Mouse (Mus musculus): ENCODE measurements around the gene Ncor2. TPM values are rescaled to one million over a fixed set of nuclear protein-coding genes. Genes with fewer than 3 reads are reported as not detected.

Gene Ncor2
- polyA plus RNA-seq, 1 experiment from 2014 or later: 17.6 TPM

GRCm38 (mm10) chr5:125107011-125107651 is 71.9 kb downstream of the Ncor2 start:
- no peaks in the 10 kb centered on the region for H3K9me3 ChIP-seq (replicated peaks; ENCODE audit: control insufficient read depth, low read length)
- no peak overlapping the region for H3K4me2 ChIP-seq (ENCODE audit: low read depth, low read length)
- H3K36me3 ChIP-seq (ENCODE audit: control insufficient read depth, insufficient read depth): peaks cover 18% of the 10 kb centered on the region
- WGBS: 63% methylated on average over 11 of the region's 11 CpGs
- no peak overlapping the region for H3K4me3 ChIP-seq (ENCODE audit: low read length)
- ATAC-seq (replicated peaks; ENCODE audit: extremely low read depth, insufficient read depth, low FRiP score): no peak
- peaks cover 35% of the 10 kb centered on the region for H3K4me1 ChIP-seq (ENCODE audit: control insufficient read depth, insufficient read depth, low read length)
- H3K9ac ChIP-seq (ENCODE audit: low read length): no peak overlapping the region
- H3K27ac ChIP-seq (ENCODE audit: low read length): no peak overlapping the region
- no peaks in the 10 kb centered on the region for H3K27me3 ChIP-seq (ENCODE audit: control insufficient read depth, insufficient read depth, low read length)

DNA sequence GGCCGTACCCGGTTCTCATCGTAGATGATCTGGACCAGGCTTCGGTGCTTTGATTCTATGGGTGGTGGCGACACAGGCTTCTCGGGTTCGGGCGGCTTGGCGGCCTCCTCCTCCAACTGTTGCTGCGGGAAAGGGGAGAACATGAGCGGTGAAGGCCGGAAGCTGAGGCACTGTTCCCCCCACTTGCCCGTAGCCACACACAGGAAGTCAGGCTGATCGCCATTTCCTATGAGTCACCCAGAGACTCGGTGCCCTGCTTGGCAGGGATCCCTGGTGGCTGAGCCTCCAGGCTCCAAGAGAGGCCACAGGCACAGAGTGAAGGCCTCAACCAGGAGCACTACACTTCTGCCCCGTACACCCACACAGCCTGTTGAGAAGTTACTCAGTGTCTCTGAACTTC is 72.8 kb downstream of the Ncor2 start:
- Histone ChIP-seq H3K36me3 (ENCODE audit: control insufficient read depth, insufficient read depth) (peaks cover 26% of the 10 kb centered on the region), H3K4me1 (ENCODE audit: control insufficient read depth, insufficient read depth, low read length) (peaks cover 30% of the 10 kb centered on the region), H3K9me3 (replicated peaks; ENCODE audit: control insufficient read depth, low read length) (peaks cover 3% of the 10 kb centered on the region; the same call in 1 of the 2 replicates), H3K4me3 (ENCODE audit: low read length) (no peak overlapping the region), H3K27me3 (ENCODE audit: control insufficient read depth, insufficient read depth, low read length) (no peaks in the 10 kb centered on the region), H3K9ac (ENCODE audit: low read length) (no peak overlapping the region), H3K4me2 (ENCODE audit: low read depth, low read length) (no peak overlapping the region), H3K27ac (ENCODE audit: low read length) (no peak overlapping the region)
- ATAC-seq (replicated peaks; ENCODE audit: extremely low read depth, insufficient read depth, low FRiP score): no peak
- WGBS: 65% methylated on average over 16 of the region's 16 CpGs

- no peak for ATAC-seq (replicated peaks; ENCODE audit: extremely low read depth, insufficient read depth, low FRiP score)
- Histone ChIP-seq H3K9ac (ENCODE audit: low read length) (no peak overlapping the region), H3K27ac (ENCODE audit: low read length) (no peak overlapping the region), H3K27me3 (ENCODE audit: control insufficient read depth, insufficient read depth, low read length) (no peaks in the 10 kb centered on the region), H3K9me3 (replicated peaks; ENCODE audit: control insufficient read depth, low read length) (peaks cover 3% of the 10 kb centered on the region; the same call in 1 of the 2 replicates), H3K4me2 (ENCODE audit: low read depth, low read length) (no peak overlapping the region), H3K4me1 (ENCODE audit: control insufficient read depth, insufficient read depth, low read length) (peaks cover 28% of the 10 kb centered on the region), H3K4me3 (ENCODE audit: low read length) (no peak overlapping the region), H3K36me3 (ENCODE audit: control insufficient read depth, insufficient read depth) (peaks cover 29% of the 10 kb centered on the region)
- WGBS: 60% methylated on average over 6 of the region's 6 CpGs
These were observed 74.2 kb downstream of the Ncor2 start for GRCm38 (mm10) chr5:125104841-125105240.

- Histone ChIP-seq H3K27me3 (ENCODE audit: control insufficient read depth, insufficient read depth, low read length) (no peaks in the 10 kb centered on the region), H3K36me3 (ENCODE audit: control insufficient read depth, insufficient read depth) (peaks cover 23% of the 10 kb centered on the region), H3K4me1 (ENCODE audit: control insufficient read depth, insufficient read depth, low read length) (peaks cover 28% of the 10 kb centered on the region), H3K9me3 (replicated peaks; ENCODE audit: control insufficient read depth, low read length) (peaks cover 3% of the 10 kb centered on the region; the same call in 1 of the 2 replicates), H3K4me2 (ENCODE audit: low read depth, low read length) (no peak overlapping the region), H3K9ac (ENCODE audit: low read length) (no peak overlapping the region), H3K4me3 (ENCODE audit: low read length) (no peak overlapping the region), H3K27ac (ENCODE audit: low read length) (no peak overlapping the region)
- no peak for ATAC-seq (replicated peaks; ENCODE audit: extremely low read depth, insufficient read depth, low FRiP score)
- 27% methylated on average over 6 of the region's 6 CpGs for WGBS
These were observed 75.6 kb downstream of the Ncor2 start for GRCm38 (mm10) chr5:125103396-125103795.

GRCm38 (mm10) chr5:125102907-125103306 is 76.1 kb downstream of the Ncor2 start:
- Histone ChIP-seq H3K4me3 (ENCODE audit: low read length) (no peak overlapping the region), H3K27me3 (ENCODE audit: control insufficient read depth, insufficient read depth, low read length) (no peaks in the 10 kb centered on the region), H3K36me3 (ENCODE audit: control insufficient read depth, insufficient read depth) (peaks cover 19% of the 10 kb centered on the region), H3K4me1 (ENCODE audit: control insufficient read depth, insufficient read depth, low read length) (peaks cover 28% of the 10 kb centered on the region), H3K4me2 (ENCODE audit: low read depth, low read length) (no peak overlapping the region), H3K9ac (ENCODE audit: low read length) (no peak overlapping the region), H3K9me3 (replicated peaks; ENCODE audit: control insufficient read depth, low read length) (peaks cover 3% of the 10 kb centered on the region; the same call in 1 of the 2 replicates), H3K27ac (ENCODE audit: low read length) (0 out of 2 replicates have a peak overlapping the region, but pooled peaks have one; percentile 15)
- no peak for ATAC-seq (replicated peaks; ENCODE audit: extremely low read depth, insufficient read depth, low FRiP score)
- 36% methylated on average over 7 of the region's 7 CpGs for WGBS

- peaks cover 26% of the 10 kb centered on the region for H3K4me1 ChIP-seq (ENCODE audit: control insufficient read depth, insufficient read depth, low read length)
- H3K36me3 ChIP-seq (ENCODE audit: control insufficient read depth, insufficient read depth): peaks cover 21% of the 10 kb centered on the region
- no peak overlapping the region for H3K9ac ChIP-seq (ENCODE audit: low read length)
- no peak overlapping the region for H3K27ac ChIP-seq (ENCODE audit: low read length)
- no peak overlapping the region for H3K4me2 ChIP-seq (ENCODE audit: low read depth, low read length)
- no peaks in the 10 kb centered on the region for H3K27me3 ChIP-seq (ENCODE audit: control insufficient read depth, insufficient read depth, low read length)
- 36% methylated on average over 8 of the region's 8 CpGs for WGBS
- no peak overlapping the region for H3K4me3 ChIP-seq (ENCODE audit: low read length)
- H3K9me3 ChIP-seq (replicated peaks; ENCODE audit: control insufficient read depth, low read length): peaks cover 3% of the 10 kb centered on the region; the same call in 1 of the 2 replicates
- no peak for ATAC-seq (replicated peaks; ENCODE audit: extremely low read depth, insufficient read depth, low FRiP score)
These were observed 76.7 kb downstream of the Ncor2 start for GRCm38 (mm10) chr5:125102352-125102751.

DNA sequence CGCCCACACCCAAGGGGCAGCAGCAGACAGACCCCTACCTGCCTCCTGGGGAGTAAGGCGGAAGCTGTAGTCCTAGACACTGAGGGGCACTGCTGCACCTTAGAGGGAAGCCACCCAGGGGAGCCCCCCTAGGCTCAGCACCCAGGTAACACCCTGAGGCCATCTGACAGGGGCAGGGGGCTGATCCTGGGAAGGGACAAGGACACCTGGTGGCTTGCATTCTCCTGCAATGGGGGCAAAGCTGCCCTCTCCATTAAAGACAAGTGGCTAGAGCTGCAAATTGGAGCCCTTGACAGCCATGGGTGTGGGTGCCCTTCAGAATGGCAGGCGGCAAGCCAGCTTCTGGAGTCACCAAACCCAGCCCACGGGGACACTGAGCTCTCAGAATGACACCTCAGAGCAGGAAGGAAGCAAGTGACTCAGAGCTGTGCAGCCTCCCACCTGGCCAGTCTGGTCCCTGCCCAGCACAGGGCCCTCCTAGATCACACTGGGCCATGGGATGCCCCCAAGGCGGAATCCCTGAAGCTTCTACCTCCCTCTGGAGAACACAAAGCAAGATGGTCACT is 79.2 kb downstream of the Ncor2 start:
- Histone ChIP-seq H3K4me3 (ENCODE audit: low read length) (no peak overlapping the region), H3K9ac (ENCODE audit: low read length) (no peak overlapping the region), H3K27ac (ENCODE audit: low read length) (no peak overlapping the region), H3K9me3 (replicated peaks; ENCODE audit: control insufficient read depth, low read length) (peaks cover 3% of the 10 kb centered on the region; the same call in 1 of the 2 replicates), H3K4me1 (ENCODE audit: control insufficient read depth, insufficient read depth, low read length) (peaks cover 33% of the 10 kb centered on the region), H3K36me3 (ENCODE audit: control insufficient read depth, insufficient read depth) (peaks cover 25% of the 10 kb centered on the region), H3K27me3 (ENCODE audit: control insufficient read depth, insufficient read depth, low read length) (no peaks in the 10 kb centered on the region), H3K4me2 (ENCODE audit: low read depth, low read length) (no peak overlapping the region)
- WGBS: 77% methylated on average over 5 of the region's 5 CpGs
- no peak for ATAC-seq (replicated peaks; ENCODE audit: extremely low read depth, insufficient read depth, low FRiP score)

GRCm38 (mm10) chr5:125098692-125099091 is 80.3 kb downstream of the Ncor2 start:
- WGBS: 92% methylated on average over 9 of the region's 9 CpGs
- no peaks in the 10 kb centered on the region for H3K27me3 ChIP-seq (ENCODE audit: control insufficient read depth, insufficient read depth, low read length)
- ATAC-seq (replicated peaks; ENCODE audit: extremely low read depth, insufficient read depth, low FRiP score): no peak
- peaks cover 40% of the 10 kb centered on the region for H3K4me1 ChIP-seq (ENCODE audit: control insufficient read depth, insufficient read depth, low read length)
- H3K36me3 ChIP-seq (ENCODE audit: control insufficient read depth, insufficient read depth): peaks cover 25% of the 10 kb centered on the region
- H3K4me2 ChIP-seq (ENCODE audit: low read depth, low read length): no peak overlapping the region
- H3K9me3 ChIP-seq (replicated peaks; ENCODE audit: control insufficient read depth, low read length): peaks cover 3% of the 10 kb centered on the region; the same call in 1 of the 2 replicates
- H3K27ac ChIP-seq (ENCODE audit: low read length): no peak overlapping the region
- H3K4me3 ChIP-seq (ENCODE audit: low read length): no peak overlapping the region
- no peak overlapping the region for H3K9ac ChIP-seq (ENCODE audit: low read length)

- Histone ChIP-seq H3K27ac (ENCODE audit: low read length) (0 out of 2 replicates have a peak overlapping the region, but pooled peaks have one; percentile 29), H3K36me3 (ENCODE audit: control insufficient read depth, insufficient read depth) (peaks cover 19% of the 10 kb centered on the region), H3K27me3 (ENCODE audit: control insufficient read depth, insufficient read depth, low read length) (no peaks in the 10 kb centered on the region), H3K4me3 (ENCODE audit: low read length) (no peak overlapping the region), H3K4me2 (ENCODE audit: low read depth, low read length) (no peak overlapping the region), H3K9me3 (replicated peaks; ENCODE audit: control insufficient read depth, low read length) (peaks cover 1% of the 10 kb centered on the region; the same call in 1 of the 2 replicates), H3K9ac (ENCODE audit: low read length) (no peak overlapping the region), H3K4me1 (ENCODE audit: control insufficient read depth, insufficient read depth, low read length) (peaks cover 28% of the 10 kb centered on the region)
- 67% methylated on average over 11 of the region's 11 CpGs for WGBS
- no peak for ATAC-seq (replicated peaks; ENCODE audit: extremely low read depth, insufficient read depth, low FRiP score)
These were observed 82.7 kb downstream of the Ncor2 start for GRCm38 (mm10) chr5:125096368-125096767.

Data from heart, embryonic 16.5 days (tissue).